Mouse (Mus musculus) adrenal gland, postnatal 4 days (tissue): Measurements from ENCODE around the gene E330009J07Rik. TPM values are rescaled to one million over a fixed set of nuclear protein-coding genes. Genes with fewer than 3 reads are reported as not detected.

Source experiments
- DNase-seq, 2 experiments: peaks; one replicate each; pipeline ENCODE4 v3.0.0; 2021 to 2022; ENCODE audit warnings: low spot score in 2 of 2, mixed read lengths in 2 of 2
- long read RNA-seq, 2 experiments: library from polyadenylated mRNA; stranded (forward); transcript quantifications; one replicate each; pipeline ENCODE4 v2.0.0; 2021
- total RNA-seq, 2 experiments: library from RNA; stranded (reverse); gene quantifications; 2 replicates each; pipeline ENCODE4 v1.2.3; 2021

E330009J07Rik gene
- 10 to 100 TPM; 18.2 to 20.2 TPM for total RNA-seq
- long read RNA-seq, experiment 1, partial matches to known transcripts: 0 of 2 reads
- long read RNA-seq, experiment 1, other reads (novel, unspliced or antisense): 1 of 2 reads
- long read RNA-seq, experiment 2, full-length matches to known transcripts: 10 of 13 reads
- long read RNA-seq, experiment 2, partial matches to known transcripts: 0 of 13 reads
- long read RNA-seq, experiment 2, other reads (novel, unspliced or antisense): 3 of 13 reads

DNA sequence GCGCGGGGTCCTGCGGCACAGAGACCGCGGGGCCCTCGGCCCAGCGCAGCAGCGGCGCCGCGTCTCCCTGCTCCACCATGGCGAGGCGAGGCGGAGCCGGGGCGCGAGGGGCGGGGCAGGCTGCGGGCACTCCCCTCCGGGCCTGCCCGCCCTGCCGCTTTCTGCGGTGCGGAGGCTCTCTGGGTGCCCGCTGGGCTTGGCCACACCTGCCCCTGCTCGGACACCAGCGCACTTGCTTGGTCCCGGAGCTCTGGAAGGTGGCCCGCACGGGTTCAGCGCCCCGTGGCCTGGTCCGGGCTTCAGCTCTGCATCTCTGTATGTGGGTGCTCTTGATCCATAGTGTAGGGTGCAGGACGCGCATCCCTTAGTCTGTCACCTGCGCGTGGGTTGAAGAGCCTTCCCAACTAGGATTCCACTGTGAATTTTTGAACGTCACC is at the start of gene E330009J07Rik:
Gene E330009J07Rik (minus strand): TSS at position 89 of the 437 bp plus-strand sequence.
- DNase-seq: peak; percentile 54 to 57

DNA sequence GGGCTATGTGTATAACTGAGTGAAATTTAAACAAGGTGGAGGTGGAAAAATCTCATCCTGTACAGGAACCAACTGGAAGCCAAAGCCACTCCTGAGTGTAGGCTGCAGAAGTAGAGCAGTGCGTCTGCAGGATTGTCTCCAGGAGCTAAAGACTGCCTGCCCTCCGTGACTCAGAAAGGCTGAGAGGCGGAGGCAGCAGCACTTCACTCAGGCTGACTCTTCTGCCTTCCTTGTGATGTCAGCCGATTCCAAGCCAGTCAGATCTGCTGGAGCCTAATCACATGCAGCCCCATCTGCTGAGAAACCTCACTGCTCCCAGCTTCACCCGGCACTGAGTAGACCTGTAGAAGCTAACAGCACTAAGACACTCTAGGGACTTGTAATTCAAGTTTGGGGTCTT is 46.4 kb upstream of the E330009J07Rik start:
- DNase-seq: no peak

DNA sequence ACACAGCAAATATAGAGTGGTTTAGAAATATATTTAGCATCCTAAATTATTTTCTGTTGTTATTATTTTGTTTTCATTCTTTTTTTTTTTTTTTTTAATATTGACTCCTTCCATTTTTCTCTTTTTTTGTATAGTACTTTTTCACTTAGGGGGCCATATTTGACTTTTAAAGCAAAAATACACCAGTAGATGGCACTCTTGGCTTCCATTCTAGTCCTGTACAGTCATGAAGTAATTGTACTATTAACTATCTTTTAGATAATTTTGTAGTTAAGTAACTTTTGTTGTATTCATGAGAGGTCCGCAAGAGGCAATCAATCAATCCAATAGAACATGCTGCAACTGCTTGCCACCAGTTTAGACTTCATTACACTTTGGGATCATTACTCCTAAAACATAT is 43.8 kb upstream of the E330009J07Rik start:
- DNase-seq: no peak

DNA sequence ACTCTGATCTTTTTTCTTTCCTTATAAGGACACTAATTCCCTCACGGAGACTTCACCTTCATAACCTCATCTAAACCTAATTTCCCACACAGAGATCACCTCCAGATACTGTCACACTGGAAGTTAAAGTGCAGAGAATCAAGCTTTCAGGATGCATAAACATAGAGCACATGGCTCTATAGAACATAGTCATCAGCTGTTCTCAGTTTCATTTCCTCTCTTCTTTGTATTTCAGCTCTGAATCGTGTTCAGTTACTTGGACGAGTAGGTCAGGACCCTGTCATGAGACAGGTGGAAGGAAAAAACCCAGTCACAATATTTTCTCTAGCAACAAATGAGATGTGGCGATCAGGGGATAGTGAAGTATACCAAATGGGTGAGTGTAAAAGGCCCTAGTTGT is 40.2 kb upstream of the E330009J07Rik start:
- DNase-seq: no peak

DNA sequence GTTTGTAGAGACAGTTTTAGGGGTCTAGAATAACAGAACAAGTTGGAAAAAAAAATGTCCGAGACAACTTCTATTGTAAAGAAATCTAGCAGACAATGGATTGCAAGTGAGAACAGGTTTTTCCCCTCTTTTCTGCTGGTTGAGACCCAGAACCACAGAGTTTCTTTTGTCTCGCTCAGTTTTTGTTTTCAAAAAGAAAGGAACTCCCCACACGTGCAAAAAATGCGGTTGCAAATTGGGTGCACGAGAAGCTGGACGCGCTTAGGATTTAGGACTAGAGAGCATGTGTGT is 35.7 kb upstream of the E330009J07Rik start:
- DNase-seq: no peak

DNA sequence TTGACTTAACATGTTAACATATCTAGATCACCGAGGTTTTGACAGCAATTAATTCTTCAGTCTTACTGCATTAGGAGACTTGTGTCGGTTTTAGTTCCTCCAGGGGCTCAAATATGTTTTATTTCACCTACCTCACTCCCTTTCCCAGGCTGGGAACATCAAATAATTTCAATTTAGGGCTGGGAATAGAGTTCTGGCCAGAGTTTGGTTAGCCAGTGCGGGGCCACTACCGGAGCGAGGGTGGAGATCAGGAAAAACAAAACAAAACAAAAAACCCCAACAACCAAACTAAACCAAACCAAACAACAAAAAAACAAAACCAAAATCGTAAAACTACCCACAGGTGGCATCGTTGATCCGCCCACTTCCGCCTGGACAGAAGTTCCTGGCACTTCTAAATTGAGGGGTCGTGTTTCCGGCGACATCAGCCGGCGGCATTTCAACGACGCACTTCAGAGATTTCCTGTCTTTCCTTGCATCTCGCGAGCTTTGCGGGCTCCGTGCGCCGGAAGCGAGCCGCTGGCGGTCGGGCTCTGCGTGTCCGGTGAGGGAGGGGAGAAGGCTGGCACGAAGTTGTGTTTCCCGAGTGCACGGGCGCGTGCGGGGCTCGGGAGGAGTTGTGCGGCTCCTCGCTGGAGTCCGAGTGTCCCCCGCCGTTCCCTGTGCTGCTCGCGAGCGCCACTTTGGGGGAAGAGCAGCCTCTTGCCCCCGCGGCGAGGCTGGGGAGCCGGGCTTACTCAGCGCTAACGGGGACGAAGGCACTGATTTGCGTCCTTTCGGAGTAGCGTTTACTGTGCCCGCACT is 35.2 kb upstream of the E330009J07Rik start, which contains the start of gene Ssbp1:
Gene Ssbp1 (plus strand): TSS at position 437 of the 804 bp plus-strand sequence.
- peak; percentile 71 to 86 for DNase-seq

DNA sequence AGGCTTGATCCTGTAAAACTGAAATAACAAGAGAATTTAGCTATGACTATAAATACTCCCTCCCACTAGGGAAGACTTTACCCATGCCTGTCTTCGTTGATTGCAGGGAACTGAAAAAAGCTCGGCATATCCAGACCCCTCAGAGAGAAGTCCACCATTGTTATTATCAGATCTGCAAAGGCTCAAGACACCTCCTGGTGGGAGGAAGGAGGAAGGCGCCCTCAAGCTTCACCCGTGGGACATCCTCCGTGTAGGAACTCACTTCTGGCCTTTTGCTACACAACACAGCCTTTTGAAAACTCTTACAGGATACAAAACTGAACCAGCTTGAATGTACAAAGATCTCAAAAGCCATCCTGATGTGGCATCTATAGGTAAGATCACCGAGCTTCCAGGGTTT is 29.8 kb upstream of the E330009J07Rik start:
- DNase-seq: no peak

DNA sequence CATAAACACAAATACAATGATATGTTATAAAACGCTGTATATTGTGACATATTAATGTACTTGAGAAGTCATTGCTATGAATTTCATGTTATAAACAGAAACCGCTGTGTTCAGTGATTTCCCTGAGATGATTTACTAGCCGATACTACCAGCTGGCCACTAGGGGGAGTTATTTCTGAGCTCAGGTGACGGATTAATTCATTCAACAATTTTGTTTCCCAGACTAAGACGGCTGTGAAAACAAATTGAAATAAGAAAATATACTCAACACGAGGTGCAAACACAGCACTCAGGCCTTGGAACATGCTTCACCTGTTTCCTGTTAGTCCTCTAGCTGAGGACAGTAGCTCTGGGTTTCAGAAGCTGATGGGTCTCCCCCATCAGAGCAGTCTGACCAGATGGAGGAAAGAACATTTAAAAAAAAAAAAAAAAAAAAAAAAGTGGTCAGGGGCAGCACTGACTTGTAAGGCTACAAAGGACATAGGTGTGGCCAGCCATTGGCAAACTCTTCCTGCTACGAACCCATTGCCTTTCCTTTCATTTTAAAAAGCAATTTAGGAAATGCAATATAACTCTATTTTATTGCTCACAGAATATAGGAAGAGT is 18.6 kb upstream of the E330009J07Rik start:
- no peak for DNase-seq

DNA sequence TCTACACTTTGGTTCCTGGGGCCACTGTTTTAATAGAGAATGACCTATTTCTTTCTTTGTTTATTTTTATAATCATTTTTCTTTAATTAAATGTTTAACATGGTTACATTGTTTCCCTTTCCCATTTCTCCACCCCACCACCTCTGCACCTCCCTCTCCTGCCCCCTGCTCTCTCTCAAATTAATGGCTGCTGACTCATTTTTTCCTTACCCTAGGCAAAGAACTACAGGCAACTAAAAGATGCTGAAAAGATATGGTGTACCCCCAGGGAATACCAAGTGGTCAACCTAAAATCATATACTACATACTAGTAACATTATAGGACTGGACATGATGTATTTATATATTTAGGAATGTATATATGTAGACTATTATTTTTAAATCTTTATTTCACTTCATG is 12.7 kb upstream of the E330009J07Rik start:
- DNase-seq: no peak

DNA sequence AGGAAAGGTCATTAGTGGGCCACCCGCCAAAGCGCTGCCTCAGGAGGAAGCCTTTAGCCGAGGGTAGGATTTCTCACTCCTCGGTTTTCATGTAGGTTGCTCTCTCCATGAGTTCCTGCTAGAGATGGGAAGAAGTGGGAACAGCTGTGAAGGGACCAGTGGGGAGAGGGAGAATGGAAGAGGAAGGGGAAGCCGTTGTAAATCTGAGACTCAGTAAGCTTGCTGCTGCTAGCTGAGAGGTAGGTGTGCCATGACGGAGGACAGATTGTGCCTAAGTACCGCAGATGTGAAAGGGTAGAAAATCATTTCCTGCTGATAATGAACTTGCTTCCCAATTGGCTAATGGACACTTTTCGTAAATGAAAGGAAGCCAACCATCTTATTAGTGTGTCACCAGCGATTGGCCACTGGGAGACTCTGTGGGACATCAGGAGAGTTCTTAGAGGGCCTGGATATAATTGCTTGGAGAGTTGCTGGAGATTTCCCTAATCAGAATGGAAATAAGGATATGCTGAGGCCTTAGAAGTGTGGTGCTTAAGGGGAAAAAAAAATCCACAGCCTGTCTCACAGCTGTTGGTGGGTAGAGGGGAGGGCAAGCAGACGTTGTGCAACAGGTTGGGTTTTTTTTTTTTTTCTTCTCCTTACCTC is 7.5 kb upstream of the E330009J07Rik start:
- no peak for DNase-seq

DNA sequence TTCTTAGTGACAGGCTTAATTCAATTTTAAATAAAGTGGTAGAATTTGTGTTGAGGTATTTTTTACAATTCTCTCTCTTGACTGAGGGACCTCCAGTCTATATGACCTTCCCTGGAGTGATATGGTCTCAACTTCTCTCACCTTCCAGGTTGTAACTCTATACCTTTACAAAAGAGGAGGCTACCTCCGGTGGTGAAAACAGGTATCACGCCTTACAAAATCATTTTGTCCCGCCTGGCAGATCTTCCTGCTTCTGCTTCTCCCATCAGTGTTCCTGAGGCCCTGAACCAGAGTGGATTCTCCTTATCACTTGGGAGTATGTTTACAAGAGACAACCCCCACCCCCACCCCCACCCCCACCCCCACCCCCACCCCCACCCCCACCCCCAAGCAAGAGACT is 5.8 kb upstream of the E330009J07Rik start:
- DNase-seq: no peak

DNA sequence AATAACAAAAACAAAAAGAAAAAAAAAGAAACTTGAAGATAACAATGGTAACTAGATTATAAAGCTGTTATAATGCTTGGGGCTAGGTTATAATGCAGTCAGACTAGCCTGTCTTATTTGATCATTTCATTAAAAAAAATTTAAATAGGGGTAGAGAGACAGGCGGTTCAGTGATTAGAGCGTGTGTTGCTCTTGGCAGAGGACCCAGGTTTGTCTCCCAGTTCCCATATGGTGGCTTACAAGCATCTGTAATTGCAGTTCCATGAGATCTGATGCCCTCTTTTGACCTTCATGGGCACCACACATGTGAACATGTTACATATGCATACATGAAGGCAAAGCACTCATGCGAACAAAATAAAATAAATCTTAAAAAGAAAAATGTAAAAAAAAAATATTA is 5.3 kb upstream of the E330009J07Rik start:
- DNase-seq: no peak

DNA sequence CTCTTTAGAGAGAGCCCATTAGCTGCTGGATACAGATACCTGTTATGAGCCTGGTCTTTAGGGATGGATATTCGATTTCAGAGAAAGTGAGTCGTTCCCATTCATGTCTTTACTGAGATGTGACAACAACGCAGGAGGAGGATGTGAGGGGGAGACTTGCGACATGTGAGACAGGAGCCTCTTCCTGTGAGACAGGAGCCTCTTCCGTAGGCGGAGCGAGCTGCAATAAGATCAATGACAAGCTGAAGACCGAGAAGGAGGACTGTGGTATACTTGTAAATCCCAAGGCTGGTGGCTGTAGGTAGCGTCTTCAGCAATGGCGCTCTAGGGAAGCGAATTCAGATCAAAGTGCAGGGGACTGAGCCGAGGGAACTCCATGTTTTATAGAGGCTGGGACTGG is 3.8 kb upstream of the E330009J07Rik start:
- DNase-seq: no peak

DNA sequence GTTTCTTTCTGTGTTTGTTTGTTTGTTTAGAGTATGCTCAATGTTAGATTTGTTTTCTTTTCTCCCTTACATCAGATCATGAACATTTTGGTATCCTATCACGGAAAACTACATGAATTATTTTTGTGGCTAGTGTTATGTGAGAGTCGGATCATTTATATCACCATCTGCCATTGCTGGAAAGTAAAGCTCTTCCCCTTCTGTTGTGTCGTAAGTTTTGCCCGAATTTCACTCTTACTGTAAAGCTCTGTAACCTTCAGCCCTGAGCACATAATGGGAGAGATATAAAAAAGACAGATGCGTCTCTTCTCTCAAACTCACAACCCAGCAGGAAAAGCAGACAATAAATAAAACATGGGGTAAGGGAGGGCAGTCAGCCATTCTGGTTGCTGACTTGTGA is 3.0 kb upstream of the E330009J07Rik start, which contains the start of gene Wee2:
Gene Wee2 (plus strand): TSS at position 153 of the 400 bp plus-strand sequence.
- no peak for DNase-seq

DNA sequence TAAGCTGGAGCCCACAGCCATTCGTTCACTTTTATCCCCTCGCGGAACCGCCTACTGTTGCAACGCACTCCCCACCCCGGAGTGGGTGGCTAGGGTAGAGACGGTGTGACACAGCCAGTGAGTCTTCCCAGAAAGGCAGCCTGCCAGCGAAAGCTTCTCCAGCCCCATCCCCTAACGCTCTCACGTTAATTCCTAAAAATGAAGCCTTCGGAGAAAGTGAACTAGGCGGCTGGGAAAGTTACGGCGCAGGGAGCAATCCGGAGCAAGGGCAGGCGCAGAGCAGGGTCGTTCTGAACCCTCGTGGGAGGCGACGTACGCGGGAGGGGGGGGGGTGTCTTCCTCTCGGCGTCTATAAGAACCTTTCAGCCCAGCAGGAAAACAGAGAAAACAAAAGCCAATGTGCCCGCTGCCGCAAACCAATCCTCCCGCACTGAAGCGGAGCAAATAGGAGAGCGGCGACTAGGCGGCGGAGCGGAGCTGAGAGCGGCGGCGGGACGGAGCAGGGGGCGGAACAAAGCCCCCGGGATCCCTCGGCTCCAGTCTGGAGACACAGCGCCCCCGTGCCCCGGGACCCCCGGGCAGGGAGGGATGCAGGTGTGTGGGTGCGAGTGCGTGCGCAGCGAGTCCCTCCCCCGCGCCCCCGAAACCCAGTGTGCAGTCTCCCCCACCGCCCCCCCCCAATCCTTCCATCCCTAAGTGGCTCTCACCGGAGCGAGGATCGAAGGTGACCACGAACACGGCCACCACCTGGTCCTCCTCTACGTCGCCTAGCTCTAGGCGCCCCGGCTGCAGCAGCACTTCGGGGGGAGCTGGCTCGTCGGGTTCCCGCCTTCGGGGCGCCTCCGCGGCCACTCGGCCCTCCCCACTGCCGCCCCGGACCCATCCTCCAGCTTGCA is 536 bp downstream of the E330009J07Rik start:
- peak in 1 of 2 experiments; percentile 12 for DNase-seq

DNA sequence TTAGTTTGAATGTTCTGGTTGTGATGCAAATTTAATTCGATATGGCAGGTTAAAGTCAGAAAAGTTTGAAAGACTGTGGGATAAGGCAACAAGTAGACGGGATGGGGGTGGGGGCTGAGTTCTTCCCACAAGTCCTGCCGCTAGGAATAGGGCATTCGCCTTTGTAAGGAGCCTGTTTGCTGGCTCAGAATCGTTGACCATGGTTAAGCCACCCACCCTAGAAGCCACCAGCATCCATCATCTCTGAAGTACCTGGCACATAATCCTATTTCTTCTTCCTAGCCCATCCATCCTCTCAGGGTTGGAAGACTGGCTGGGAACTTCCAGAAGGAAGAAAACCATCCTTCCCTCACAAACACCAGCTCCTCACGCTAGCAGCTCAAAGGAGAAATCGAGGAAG is 1.2 kb downstream of the E330009J07Rik start:
- no peak for DNase-seq

DNA sequence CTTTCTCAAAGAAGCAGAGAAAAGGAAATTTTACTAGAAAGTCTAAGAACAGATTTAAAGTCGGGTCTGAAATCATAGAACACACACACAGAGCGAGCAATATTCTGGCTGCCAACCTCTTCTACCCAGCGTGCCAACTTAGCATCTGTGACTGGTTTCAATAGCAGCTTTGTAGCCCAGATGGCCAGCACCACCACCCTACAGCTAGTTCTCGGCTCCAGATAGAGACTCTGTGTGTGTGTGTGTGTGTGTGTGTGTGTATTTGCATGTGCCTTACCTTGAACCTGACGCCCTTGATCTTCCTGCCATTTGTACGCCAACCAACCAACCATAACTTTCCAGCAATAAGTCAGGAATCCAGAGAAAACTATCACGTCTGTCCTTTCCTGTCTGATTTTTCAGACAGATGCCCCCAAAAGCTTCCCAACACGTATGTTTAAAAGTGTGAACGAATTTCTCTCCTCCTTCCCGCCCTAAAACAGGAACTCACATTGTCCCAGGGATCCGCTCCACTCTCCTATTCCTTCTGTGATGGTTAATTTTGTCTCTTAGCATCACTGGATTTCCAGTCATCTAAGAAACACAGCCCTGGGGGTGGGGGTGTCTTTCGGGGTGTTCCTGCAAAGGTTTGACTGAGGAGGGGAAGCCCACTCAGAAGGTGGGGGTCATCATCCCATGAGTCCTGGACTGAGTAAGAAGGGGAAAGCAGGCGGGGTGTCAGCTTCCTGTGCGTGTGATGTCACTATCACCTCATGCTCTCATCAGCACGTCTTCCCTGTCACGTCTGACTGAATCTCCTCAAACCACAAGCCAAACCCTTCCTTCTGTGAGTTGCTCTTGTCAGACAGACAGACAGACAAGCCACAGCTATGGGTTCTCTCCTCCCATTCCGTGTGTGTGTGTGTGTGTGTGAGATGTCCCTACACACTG is 3.3 kb downstream of the E330009J07Rik start:
- DNase-seq: no peak

DNA sequence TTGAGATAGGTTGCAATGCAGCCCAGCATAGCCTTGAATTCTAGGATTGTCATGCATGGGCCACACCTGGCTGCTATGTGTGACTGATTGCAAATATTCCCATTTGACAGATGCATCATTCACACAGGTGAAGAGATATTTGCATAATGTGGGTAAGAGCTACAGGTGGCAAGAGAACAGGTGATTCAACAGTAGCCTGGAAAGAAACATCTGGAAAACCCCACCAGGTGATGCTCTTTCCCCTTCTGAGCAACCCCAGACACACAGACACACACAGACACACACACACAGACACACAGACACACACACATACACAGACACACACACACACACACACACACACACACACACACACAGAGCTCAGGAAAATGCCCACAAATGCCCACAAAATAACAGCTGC is 4.1 kb downstream of the E330009J07Rik start:
- no peak for DNase-seq

DNA sequence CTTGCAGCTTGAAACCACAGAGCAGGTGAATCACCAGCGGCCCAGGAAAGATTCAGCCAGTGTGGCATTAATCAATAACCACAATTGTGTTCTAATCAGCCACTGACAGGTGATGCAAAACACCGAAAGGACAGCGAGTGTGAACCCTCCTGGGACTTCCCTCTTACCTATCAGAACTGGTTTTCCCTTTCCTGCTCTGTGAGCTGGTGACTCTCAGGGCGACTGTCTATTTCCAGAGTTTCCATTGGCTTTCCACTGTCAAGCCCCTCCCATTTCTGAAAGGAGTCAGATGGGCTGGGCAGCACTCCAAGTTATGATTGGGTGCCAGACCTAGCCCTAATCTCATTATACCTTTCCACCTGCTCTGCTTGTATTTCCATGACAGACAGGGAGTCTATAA is 4.6 kb downstream of the E330009J07Rik start:
- DNase-seq: no peak

DNA sequence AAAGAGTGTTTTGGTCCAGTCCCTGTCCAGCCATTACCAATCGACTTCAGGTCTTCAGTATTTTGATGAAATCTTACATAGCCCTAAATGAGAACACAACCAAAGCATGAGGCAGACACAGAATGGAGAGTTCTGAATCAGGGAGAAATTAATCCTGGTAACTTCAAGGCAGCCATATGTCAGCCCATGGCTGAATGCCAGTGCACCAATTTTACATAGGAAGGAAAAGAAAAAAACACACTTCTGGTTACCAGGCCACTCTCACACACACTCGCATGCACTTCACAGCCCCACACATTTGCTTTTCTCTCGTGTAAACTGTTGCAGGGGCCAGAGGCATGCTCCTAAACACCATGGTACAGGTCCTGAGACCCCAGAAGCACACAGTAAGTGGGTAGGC is 5.1 kb downstream of the E330009J07Rik start:
- DNase-seq: no peak
